Mouse (Mus musculus) spleen, postnatal 36 days (tissue): Measurements from ENCODE around the gene Gamt.
A peak's percentile ranks its signal among the peaks of the same experiment; 100 is the strongest.

Experiments
- DNase-seq, 2 experiments: peaks; one replicate each; pipeline ENCODE4 v3.0.0; 2022; ENCODE audit warnings: low spot score in 2 of 2, mixed read lengths in 1 of 2

Gamt gene

DNA sequence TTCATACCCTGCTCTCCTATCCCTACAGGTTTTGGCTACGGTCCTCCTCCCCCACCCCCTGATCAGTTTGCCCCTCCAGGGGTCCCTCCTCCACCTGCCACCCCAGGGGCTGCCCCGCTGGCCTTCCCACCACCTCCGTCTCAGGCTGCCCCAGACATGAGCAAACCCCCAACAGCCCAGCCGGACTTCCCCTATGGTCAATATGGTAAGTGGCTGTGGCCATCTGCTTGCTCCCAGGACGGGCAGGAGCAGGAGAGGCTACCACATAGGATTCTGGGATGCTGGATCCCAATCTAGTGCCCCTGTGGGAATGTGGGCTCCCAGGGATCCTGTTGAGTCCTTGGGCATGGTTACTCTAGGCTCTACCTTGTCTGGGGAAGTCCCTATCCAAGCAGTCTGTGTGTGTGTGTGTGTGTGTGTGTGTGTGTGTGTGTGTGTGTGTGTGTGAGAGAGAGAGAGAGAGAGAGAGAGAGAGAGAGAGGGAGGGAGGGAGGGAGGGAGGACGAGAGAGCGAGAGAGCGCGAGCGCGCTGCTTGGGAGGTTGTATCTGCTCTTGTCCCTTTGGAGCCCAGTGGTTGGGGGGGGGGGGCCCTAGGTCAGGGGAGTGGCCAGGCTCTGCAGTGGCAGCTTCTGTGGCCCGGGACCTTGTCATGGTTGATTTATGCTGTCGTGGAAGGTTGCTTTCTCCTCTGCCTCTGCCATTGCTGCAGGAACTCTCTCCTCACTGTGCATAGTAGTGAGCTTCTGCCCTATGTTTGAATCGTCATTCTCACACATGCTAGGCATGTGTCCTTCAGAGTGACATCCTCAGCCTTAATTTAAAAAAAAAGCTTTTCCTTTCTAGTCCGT lies 24.6 kb upstream of the Gamt start:
- DNase-seq: no peak

DNA sequence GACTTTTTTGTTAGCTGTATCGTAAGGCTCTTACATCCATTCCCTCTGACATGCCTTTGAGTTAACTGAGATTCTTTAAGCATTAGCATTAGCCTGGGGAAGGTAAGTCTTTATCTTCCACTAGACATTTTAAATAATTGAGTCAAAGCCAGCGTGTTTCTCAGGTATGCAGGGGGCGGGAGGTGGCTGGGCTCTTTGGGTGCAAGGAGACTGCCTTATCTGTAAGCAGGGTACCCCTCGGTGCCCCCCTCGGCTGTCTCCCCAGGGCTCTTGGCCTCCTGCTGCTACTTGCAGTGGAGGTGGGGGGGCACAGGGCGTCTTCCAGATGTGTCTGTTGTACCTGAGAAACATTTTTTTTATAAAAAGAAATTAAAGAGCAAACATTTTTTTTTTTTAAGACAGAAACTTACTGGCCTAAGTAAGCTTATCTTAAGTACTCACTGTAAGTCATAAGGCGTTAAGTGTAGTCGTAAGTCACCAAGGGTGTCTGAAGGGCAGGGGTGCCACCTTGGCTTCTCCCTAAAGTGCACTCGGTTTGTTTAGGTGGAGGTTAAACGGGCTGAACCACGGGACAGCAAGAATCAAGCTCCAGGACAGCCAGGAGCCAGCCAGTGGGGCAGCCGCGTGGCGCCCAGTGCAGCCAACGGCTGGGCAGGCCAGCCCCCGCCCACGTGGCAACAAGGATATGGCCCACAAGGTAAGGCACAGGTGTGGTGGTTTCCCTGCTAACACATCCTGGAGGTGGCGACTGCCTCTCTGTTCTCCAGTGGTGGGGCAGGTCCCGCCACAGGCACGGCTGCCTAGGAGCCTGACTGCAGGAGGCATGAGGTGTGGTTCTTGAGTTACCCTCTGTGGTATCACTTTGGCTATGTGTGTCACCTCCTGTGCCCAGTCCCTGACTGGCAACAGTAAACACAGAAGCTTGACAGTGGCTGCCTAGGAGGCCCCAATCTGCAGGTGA lies 21.9 kb upstream of the Gamt start:
- DNase-seq: no peak

DNA sequence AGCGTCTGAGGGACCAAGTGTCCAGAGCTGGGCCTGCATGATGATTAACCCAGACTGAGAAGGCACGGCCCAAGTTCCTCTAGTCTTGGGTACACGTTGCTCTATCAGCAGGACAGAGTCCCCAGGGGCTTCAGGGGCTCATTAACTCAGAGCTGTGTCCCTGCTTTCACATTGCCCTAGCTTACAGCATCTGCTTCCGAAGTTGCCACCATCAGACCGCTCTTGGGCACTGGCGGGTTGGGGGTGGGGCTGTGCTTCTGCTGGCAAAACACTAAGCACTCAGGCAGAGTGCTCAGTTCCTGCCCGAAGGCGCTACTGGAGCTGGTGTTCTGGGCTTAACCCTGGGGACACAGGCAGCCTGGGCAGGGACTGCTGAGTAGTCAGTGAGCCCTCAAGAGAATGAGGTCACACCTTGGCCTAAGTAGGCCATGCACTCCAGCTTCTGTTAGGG lies 21.1 kb upstream of the Gamt start:
- DNase-seq: no peak

GRCm38 (mm10) chr10:80281304-80281703 lies 20.5 kb upstream of the Gamt start:
- DNase-seq: no peak

DNA sequence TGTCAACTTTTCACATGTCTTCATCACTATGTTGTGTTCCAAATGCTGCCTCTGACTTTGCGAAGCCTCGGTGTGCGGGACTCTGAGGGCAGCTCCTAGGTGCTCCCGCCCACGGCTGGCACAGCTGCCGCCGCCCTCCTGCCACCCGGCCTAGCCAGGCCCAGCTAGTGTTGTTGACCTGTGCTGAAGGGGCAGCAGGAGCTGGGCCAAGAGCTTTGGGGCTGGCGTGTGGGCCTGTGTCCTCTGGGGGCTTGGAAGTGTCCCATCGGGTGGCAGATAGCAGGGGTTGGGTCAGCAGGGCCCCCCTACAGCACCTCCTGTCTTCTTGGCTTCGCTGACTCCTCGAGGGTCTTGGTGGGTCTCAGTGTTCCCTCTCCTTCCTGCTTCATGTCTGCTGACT lies 18.5 kb upstream of the Gamt start:
- no peak for DNase-seq

GRCm38 (mm10) chr10:80278390-80278789 lies 17.6 kb upstream of the Gamt start:
- DNase-seq: no peak

GRCm38 (mm10) chr10:80276238-80276637 lies 15.4 kb upstream of the Gamt start:
- DNase-seq: no peak

DNA sequence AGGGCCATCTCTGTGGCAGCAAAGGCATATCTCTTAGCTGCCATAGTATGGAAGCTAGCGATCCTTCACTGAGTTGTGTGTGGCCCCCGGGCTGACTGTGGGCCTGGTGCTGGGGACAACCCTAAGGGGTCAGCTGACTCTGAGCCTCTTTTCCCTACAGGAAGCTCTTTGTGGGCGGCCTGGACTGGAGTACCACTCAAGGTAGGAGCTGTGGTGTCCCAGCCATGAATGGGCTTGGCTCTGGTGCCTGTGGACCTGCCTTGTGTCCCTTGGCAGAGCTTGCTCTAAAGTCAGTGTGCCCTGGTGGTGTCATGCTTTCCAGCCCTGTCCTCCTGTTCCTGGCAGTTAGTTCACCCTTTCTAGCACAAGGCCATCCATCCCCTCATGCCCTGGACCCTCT lies 13.0 kb upstream of the Gamt start:
- DNase-seq: no peak

DNA sequence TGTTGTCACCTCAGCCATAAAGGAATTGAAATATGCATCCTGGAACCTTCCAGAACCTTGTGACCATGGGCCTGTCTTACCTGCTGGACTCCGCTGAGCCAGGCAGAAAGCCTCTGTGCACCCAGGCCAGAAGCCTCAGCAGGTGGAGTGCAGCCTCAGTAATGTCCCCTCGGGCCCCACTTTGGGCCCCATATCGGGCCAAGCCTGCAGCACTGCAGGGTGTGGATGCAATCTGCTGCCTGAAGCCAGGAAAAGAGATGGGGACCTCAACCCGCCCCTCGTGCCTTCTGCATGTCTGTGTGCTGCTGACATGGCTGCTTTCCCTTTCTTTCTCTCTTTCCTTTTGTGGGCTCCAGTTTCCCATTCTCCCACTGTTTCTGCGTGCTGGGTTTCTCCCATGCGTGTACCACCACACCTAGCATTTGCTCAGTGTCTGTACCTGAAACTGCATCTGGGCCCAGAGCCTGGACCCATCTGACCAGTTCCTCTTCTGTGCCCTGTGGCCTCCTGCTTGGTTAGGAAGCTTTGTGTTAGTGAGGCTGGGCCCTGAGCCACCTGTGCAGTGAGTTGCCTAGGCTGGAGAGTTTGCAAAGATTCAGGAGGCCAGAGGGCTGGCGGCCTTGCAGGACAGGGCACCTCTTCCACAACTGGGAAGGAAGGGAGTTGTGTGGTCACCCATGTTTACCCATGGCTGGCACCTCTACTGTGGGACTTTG lies 11.2 kb upstream of the Gamt start:
- no peak for DNase-seq

DNA sequence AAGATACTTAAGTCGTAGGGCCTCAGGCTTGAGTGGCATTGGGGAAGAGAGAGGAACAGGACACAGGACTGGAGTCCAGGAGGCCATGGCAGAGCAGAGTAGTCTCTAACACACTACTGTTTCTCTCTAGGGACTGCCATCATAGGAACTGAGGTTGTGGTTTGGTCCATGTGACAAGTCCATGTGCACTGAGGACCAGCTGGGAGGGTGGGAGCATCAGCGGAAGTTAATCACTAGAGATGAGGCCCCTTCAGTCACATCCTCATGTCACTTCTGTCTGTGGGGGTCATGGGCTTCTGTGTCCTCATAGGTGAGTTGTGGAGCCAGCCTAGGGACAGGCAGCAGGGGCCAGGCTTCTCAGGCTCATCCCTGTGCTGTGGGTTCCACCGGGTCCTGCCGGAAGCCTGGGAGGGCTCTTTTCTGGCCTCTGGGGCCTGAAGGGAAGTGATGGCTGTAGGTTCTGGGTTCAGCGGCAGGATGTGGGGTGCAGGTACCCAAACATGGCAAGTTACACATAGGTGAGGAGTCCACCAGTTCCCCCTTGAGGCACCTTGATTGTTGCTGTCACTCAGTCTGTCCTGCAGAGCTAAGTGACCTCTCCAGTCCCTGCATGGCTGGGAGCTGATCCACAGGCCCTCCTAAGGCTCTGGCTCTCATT lies 10.5 kb upstream of the Gamt start:
- peak in 1 of 2 experiments; percentile 26 for DNase-seq

GRCm38 (mm10) chr10:80270734-80271181 lies 9.9 kb upstream of the Gamt start:
- DNase-seq: peak in 1 of 2 experiments; percentile 31

- no peak for DNase-seq
Observed at GRCm38 (mm10) chr10:80270099-80270498, 9.3 kb upstream of the Gamt start.

DNA sequence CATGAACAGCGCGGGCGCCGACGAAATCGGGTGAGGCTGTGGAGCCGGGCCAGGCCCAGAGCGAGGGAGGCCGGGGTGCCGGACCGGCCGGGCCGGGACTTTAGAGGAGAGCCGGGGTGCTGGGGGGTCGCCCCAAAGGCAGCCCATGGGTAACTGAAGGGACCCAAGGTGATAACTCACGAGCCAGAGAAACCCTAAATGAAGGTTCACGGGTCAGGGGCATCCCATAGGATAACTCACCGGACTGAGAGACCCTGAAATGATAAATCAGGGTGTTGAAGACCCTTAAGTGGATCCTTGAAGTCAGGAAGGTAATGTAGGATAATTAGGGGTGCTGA lies 4.3 kb upstream of the Gamt start:
- DNase-seq: no peak

DNA sequence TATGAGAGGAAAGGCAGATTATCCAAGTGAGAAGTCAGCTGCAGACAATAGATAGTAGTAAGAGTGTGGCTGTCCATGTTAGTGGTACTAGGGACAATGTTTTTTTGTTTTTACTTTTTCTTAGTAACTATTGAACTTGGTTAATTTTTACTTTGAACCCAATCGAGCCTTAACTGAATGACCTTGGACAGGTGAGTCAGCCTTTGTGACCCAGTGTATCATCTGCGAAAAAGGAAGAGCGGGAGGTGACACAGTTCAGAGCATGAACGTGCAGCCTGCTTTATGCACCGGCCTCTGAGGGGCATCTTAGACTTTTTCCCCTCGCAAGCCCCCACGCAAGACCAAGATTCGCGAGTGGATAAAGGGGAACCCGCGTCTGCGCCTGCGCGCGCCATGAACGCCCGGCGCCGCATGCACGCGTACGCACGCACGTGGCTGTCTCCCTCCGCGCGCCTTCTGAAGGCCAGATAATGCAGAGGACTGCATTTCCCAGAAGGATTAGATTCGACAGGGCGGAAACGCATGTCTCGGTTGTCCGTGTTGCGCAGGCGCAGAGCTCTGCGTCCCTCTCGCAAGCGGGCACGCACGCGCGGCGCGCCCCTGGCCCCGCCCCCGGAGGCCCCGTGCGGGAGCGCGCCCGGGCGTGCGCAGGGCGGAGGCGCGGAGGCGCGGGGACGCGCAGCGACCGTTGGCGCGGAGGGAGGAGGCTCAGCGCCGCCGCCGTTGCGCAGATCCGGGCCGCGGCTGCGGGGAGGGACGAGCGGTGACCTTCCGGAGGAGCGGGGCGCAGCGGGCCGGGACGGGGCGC lies 3.7 kb upstream of the Gamt start:
- DNase-seq: peak; percentile 99

DNA sequence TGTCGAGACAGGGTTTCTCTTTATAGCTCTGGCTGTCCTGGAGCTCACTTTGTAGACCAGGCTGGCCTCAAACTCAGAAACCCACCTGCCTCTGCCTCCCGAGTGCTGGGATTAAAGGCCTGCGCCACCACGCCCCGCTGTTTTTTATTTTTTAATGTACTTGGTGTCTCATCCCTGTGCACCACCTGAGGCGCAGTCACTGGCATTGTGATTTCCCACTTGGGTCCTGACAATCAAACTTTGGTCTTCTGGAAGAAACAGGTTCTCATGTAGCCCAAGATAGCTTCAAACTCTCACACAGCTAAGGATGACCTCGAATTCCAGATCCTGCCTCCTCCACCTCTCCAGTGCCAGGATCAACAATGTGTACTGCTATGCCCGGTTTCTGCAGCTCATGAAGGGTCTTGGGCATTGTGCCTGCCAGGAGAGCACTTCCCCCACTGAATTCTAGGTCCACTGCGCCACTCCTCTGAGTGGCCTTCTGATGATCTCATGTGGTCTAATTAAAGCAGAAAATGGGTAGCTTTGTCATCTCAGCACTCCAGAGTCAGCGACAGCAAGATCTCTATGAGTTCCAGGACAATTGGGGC lies 2.1 kb upstream of the Gamt start:
- DNase-seq: no peak

GRCm38 (mm10) chr10:80262169-80262568 lies 1.4 kb upstream of the Gamt start:
- no peak for DNase-seq

GRCm38 (mm10) chr10:80261585-80261968 lies 765 bp upstream of the Gamt start:
- DNase-seq: peak; percentile 93 to 97

- no peak for DNase-seq
Observed at GRCm38 (mm10) chr10:80259861-80260641, 761 bp downstream of the Gamt start.

DNA sequence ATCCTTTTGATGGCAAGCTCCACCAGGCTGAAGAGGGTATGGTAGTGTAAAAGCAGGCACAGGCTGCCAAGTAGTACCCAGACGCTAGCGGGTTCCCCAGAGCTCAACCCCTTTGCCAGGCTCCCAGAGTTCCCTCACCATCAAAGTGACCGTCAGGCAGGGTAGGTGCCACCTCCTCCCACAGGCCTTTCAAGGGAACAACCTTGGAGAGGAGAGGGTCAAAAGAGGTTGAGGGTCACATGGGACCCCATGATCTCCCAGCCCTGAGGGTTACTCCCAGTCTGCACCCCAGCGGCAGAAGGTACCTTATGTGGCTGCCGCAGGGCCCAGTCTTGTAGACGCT lies 1.4 kb downstream of the Gamt start:
- no peak for DNase-seq
